Mouse (Mus musculus) lung, embryonic 14.5 days (tissue): Measurements from ENCODE around the gene Mrps33. TPM values are rescaled to one million over a fixed set of nuclear protein-coding genes. Genes with fewer than 3 reads are reported as not detected.

Source experiments
- ATAC-seq: fragments of 200-750 bp; cut with Nextera tagmentation; 2 replicates; pipeline ENCODE4 v1.8.0; 2017; ENCODE audit warnings: mild to moderate bottlenecking, moderate TSS enrichment, moderate library complexity; ENCODE audit not compliant: insufficient read depth
- DNase-seq: peaks from one replicate; pipeline ENCODE4 v3.0.0-alpha.2; 2015
- H3K27ac ChIP-seq: fragments of 300-500 bp; sonication (generic); 2 replicates; pipeline ENCODE4 v1.5.1; 2014; ENCODE audit warnings: low read depth, mild to moderate bottlenecking, moderate library complexity
- H3K27me3 ChIP-seq: fragments of 300-500 bp; sonication (generic); 2 replicates; pipeline ENCODE4 v1.6.1; 2014; ENCODE audit warnings: low read length, control low read depth; ENCODE audit not compliant: insufficient read depth
- H3K36me3 ChIP-seq: fragments of 300-500 bp; sonication (generic); 2 replicates; pipeline ENCODE4 v1.6.1; 2014; ENCODE audit warnings: control low read depth; ENCODE audit not compliant: insufficient read depth
- H3K4me1 ChIP-seq: fragments of 300-500 bp; sonication (generic); 2 replicates; pipeline ENCODE4 v1.6.1; 2014; ENCODE audit warnings: antibody characterized with exemption, control low read depth; ENCODE audit not compliant: insufficient read depth
- H3K4me2 ChIP-seq: fragments of 300-500 bp; sonication (generic); 2 replicates; pipeline ENCODE4 v1.6.1; 2014; ENCODE audit warnings: mild to moderate bottlenecking
- H3K4me3 ChIP-seq: fragments of 300-500 bp; sonication (generic); 2 replicates; pipeline ENCODE4 v1.5.1; 2014; ENCODE audit warnings: low read depth, low read length
- H3K9ac ChIP-seq: fragments of 300-500 bp; sonication (generic); 2 replicates; pipeline ENCODE4 v1.6.1; 2014
- H3K9me3 ChIP-seq: fragments of 300-500 bp; sonication (generic); 2 replicates; pipeline ENCODE4 v1.6.1; 2016; ENCODE audit warnings: low read depth, low read length, control low read depth
- CTCF ChIP-seq: IDR thresholded peaks from 2 replicates; pipeline ENCODE4 v1.5.1; 2016; ENCODE audit warnings: antibody characterized with exemption, low read depth
- WGBS: fragments of 180-500 bp; shearing (Covaris S2); extraction: QIAGEN DNeasy Blood & Tissue Kit; methylation state at CpG from one replicate; pipeline ENCODE4 v1.1.7; 2014; 5-methylcytosine and 5-hydroxymethylcytosine counted together
- polyA plus RNA-seq: library from polyadenylated mRNA; unstranded; fragments of >200 nt; fragmentation: Nextera tagmentation; extraction: Ambion mirVana; gene quantifications from 2 replicates; pipeline ENCODE4 v1.2.1, GENCODE M21; 2014

The Mrps33 gene
- polyA plus RNA-seq, 1 experiment from 2014 or later: 195 TPM

DNA sequence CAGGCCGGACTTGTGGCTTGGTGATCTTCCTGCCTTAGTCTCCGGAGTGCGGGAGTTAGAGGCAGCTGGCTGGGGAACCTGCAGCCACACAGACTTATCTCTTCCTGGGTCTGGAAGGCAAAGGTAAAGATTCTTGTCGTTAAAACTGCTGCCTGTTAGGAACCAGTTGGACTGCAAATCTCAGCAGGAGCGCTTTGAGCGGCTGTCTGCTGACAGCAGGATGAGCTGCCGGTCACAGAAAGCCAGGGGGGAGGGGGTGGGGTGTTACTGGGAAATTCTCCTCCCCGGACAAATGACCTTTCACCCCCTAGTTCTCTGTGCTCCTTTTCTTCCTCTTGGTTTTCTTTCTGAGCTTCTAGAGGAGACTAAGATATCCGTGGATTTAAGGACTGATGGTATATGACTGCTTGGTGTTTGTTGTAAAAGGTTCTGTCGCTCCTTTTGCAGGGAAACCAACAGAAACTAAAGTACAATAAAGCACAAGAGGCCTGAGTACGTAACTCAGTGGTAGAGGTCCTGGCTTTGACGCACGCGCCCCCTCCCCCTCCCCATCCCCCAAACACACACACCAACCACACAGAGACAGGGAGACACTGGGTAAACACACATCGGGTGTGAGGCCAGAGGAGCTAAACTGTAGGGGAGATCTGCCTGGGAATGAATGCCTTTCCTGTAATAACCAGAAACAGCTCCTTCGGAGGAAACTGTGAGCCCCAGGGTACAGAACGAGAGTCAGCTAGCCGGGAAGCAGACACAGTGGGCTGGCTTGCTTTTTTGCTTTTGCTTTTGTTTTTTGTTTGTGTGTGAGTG, 29.7 kb downstream of the Mrps33 start:
- Histone ChIP-seq H3K36me3 (no peaks in the 10 kb centered on the region), H3K4me2 (peak overlapping the region; percentile 54), H3K4me1 (peaks cover 10% of the 10 kb centered on the region), H3K27me3 (no peaks in the 10 kb centered on the region), H3K4me3 (peak overlapping the region; percentile 10; the same call in 1 of the 2 replicates), H3K9me3 (no peaks in the 10 kb centered on the region), H3K9ac (peak overlapping the region; percentile 10), H3K27ac (peak overlapping the region; percentile 30; the same call in 1 of the 2 replicates)
- WGBS: 3% methylated on average over 18 of the region's 18 CpGs
- DNase-seq (peak; percentile 56), ATAC-seq (peak; percentile 78; the same call in 1 of the 2 replicates)
- no peak for TF ChIP-seq CTCF

DNA sequence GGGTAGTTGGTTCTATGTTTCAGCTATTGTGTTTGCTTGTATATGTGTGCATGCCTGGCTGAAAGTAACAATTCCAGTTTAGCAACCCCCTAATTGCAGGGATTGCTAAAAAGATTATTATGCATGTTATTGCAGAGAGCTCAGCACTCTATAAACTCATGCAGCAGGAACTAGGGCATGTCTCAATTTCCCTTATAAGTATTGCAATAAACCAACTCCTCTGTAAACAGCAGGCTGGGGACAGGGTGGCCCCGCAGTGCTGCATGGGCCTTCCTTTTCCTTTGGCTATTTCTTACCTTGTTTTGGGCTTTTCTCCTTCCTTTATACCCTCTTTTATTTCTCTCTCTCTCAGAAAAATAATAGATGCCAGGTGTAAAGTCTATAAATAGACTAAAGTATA, 32.3 kb downstream of the Mrps33 start:
- Histone ChIP-seq H3K9ac (no peak overlapping the region), H3K4me1 (peaks cover 10% of the 10 kb centered on the region), H3K36me3 (no peaks in the 10 kb centered on the region), H3K9me3 (no peaks in the 10 kb centered on the region), H3K27me3 (no peaks in the 10 kb centered on the region), H3K4me3 (no peak overlapping the region), H3K4me2 (no peak overlapping the region), H3K27ac (no peak overlapping the region)
- ATAC-seq (no peak), DNase-seq (no peak)
- no peak for TF ChIP-seq CTCF
- 64% methylated on average over 1 of the region's 1 CpGs for WGBS

DNA sequence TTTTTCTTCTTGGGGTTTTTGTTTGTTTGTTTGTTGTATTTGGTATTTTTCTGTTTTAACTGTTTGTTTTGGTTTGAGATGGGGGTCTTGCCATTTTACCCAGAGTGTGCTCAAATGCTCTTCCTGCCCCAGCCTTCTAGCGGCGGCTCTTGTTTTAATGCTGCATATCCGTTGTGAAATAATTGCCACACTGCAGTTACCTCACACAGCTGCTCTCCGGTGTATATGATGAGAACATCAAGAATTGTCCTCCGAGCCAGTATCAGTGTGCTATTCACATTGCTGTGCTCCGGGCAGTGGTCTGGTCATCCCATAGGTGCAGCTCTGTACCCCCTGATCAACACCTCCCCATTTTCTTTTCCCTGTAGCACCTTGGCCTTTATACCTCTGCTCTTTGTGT, 34.5 kb downstream of the Mrps33 start:
- Histone ChIP-seq H3K27ac (no peak overlapping the region), H3K9ac (no peak overlapping the region), H3K4me2 (no peak overlapping the region), H3K4me1 (0 out of 2 replicates have a peak, but pooled peaks cover 2% of the 10 kb centered on the region), H3K9me3 (no peaks in the 10 kb centered on the region), H3K27me3 (no peaks in the 10 kb centered on the region), H3K4me3 (no peak overlapping the region), H3K36me3 (no peaks in the 10 kb centered on the region)
- ATAC-seq (no peak), DNase-seq (no peak)
- no peak for TF ChIP-seq CTCF
- 88% methylated on average over 6 of the region's 6 CpGs for WGBS

DNA sequence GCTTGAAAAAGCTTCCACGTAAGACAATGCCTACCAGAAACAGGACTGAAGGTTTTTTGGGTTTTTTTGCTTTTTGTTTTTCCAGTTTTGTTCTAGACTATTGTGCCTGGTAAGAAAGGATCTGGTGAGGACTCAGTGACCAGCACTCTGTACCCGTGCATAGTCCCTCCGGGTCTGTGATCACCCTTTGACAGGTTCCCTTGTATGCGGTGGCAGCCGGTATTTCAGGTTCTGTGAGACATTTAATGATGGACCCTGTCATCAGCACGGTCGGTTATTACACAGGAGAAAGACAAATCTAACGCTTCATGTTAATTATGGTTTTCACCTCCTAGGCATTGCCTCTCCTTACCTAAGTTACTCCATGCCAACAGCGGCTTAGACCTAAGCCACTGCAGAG, 35.8 kb downstream of the Mrps33 start:
- H3K4me2 ChIP-seq: no peak overlapping the region
- H3K9ac ChIP-seq: no peak overlapping the region
- DNase-seq (no peak), ATAC-seq (no peak)
- H3K27me3 ChIP-seq: no peaks in the 10 kb centered on the region
- H3K4me3 ChIP-seq: no peak overlapping the region
- H3K27ac ChIP-seq: no peak overlapping the region
- 74% methylated on average over 9 of the region's 9 CpGs for WGBS
- no peaks in the 10 kb centered on the region for H3K36me3 ChIP-seq
- H3K9me3 ChIP-seq: no peaks in the 10 kb centered on the region
- H3K4me1 ChIP-seq: no peaks in the 10 kb centered on the region
- TF ChIP-seq CTCF: no peak

DNA sequence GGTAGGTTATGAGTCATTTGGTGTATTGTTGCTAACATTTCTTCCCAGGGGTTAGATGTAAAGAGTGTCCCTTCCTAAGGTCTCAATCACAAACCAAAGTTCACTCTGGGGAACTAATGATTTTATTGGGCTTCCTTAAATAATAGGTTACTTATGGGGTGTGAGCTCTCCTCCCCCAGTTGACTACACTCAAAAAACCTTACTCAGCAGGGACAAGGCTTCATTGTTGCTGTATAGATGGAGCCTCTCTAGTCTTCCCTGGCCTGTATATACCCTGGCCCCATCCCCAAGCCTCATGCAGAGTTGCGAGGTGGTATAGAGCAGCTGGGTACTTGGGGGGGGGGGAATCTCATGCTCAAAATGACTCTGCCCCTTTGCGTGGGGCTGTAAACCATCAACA, 53.6 kb downstream of the Mrps33 start:
- ATAC-seq (no peak), DNase-seq (no peak)
- H3K27ac ChIP-seq: no peak overlapping the region
- H3K36me3 ChIP-seq: no peaks in the 10 kb centered on the region
- H3K4me1 ChIP-seq: no peaks in the 10 kb centered on the region
- H3K4me2 ChIP-seq: no peak overlapping the region
- H3K4me3 ChIP-seq: no peak overlapping the region
- H3K9ac ChIP-seq: no peak overlapping the region
- no peak for TF ChIP-seq CTCF
- 91% methylated on average over 2 of the region's 2 CpGs for WGBS
- no peaks in the 10 kb centered on the region for H3K27me3 ChIP-seq
- no peaks in the 10 kb centered on the region for H3K9me3 ChIP-seq

Other genes starting within 250 kb of the Mrps33 start
- 21.8 and 22.1 TPM in 2 replicates for gene Adck2, start 237.1 kb downstream of the Mrps33 start, polyA plus RNA-seq
- gene Gm42420, start 225.2 kb downstream of the Mrps33 start, polyA plus RNA-seq: 0.74 and 1.0 TPM in 2 replicates
- 324 and 326 TPM in 2 replicates for gene Ndufb2, start 218.4 kb downstream of the Mrps33 start, polyA plus RNA-seq
- 16.3 and 19.6 TPM in 2 replicates for gene Braf, start 85.5 kb downstream of the Mrps33 start, polyA plus RNA-seq
- gene Tmem178b, start 62.3 kb upstream of the Mrps33 start, polyA plus RNA-seq: 0.13 and 0.19 TPM in 2 replicates